Mouse (Mus musculus) ES-E14 (cell line): ENCODE data around the gene Plin1. TPM values are rescaled to one million over a fixed set of nuclear protein-coding genes. Genes with fewer than 3 reads are reported as not detected.

Experiments
- DNase-seq: peaks from one replicate; pipeline ENCODE4 v3.0.0-alpha.2; 2013; ENCODE audit warnings: low read depth, low spot score
- H3K27ac ChIP-seq: 2 replicates; pipeline ENCODE4 v1.5.1; 2012; ENCODE audit warnings: low read depth, mild to moderate bottlenecking, low read length, moderate library complexity, mixed read lengths; ENCODE audit not compliant: poor library complexity, insufficient read depth, severe bottlenecking
- H3K36me3 ChIP-seq: 2 replicates; pipeline ENCODE4 v1.6.1; 2012; ENCODE audit warnings: mild to moderate bottlenecking, low read length, moderate library complexity, mixed read lengths; ENCODE audit not compliant: control insufficient read depth, poor library complexity, insufficient read depth, severe bottlenecking
- H3K4me1 ChIP-seq, 2 experiments: fragments of 150-350 bp in 1 of 2; sonication (generic) in 1 of 2; 2 replicates each; pipeline ENCODE4 v1.6.1; 2012; ENCODE audit warnings: low read length in 2 of 2, mild to moderate bottlenecking in 1 of 2, mixed read lengths in 1 of 2; ENCODE audit not compliant: control insufficient read depth in 2 of 2, insufficient read depth in 2 of 2, poor library complexity in 1 of 2
- H3K4me3 ChIP-seq, 2 experiments: fragments of 150-350 bp in 1 of 2; sonication (generic) in 1 of 2; 2 replicates each; pipeline ENCODE4 v1.5.1; 2012; ENCODE audit warnings: low read length in 2 of 2, low read depth in 1 of 2, mild to moderate bottlenecking in 1 of 2, mixed read lengths in 1 of 2; ENCODE audit not compliant: insufficient read depth in 1 of 2, poor library complexity in 1 of 2, severe bottlenecking in 1 of 2
- H3K9ac ChIP-seq: 2 replicates; pipeline ENCODE4 v1.6.1; 2012; ENCODE audit warnings: low read depth, mild to moderate bottlenecking, low read length, mixed read lengths; ENCODE audit not compliant: poor library complexity, insufficient read depth, severe bottlenecking
- H3K9me3 ChIP-seq: fragments of 150-350 bp; sonication (generic); 2 replicates; pipeline ENCODE4 v1.6.1; 2012; ENCODE audit warnings: low read depth, mild to moderate bottlenecking, low read length; ENCODE audit not compliant: control insufficient read depth, insufficient read depth
- CHD2 ChIP-seq: IDR thresholded peaks from 2 replicates; pipeline ENCODE4 v1.6.1; 2014; ENCODE audit warnings: mild to moderate bottlenecking, low read depth, low read length, inconsistent platforms
- HCFC1 ChIP-seq: IDR thresholded peaks from 2 replicates; pipeline ENCODE4 v1.6.1; 2012; ENCODE audit warnings: low read length, inconsistent platforms, borderline replicate concordance; ENCODE audit not compliant: insufficient read depth
- MAFK ChIP-seq: IDR thresholded peaks from 2 replicates; pipeline ENCODE4 v1.6.1; 2014; ENCODE audit warnings: mild to moderate bottlenecking, low read depth, low read length, inconsistent platforms; ENCODE audit not compliant: insufficient read depth
- ZC3H11A ChIP-seq: IDR thresholded peaks from 2 replicates; pipeline ENCODE4 v1.6.1; 2012; ENCODE audit warnings: low read depth, mild to moderate bottlenecking, inconsistent platforms, low read length, borderline replicate concordance
- ZNF384 ChIP-seq: IDR thresholded peaks from 2 replicates; pipeline ENCODE4 v1.6.1; 2012; ENCODE audit warnings: low read depth, low read length, inconsistent platforms
- in situ Hi-C, 2 experiments: fragments of 600-800 bp; cut with MboI; formaldehyde crosslinking; loops; one replicate each; pipeline ENCODE4 v1.15.1; 2025; ENCODE audit warnings: low sequenced_read_pairs in 2 of 2, inconsistent platforms in 1 of 2; ENCODE audit not compliant: unreplicated experiment in 2 of 2
- total RNA-seq: library from RNA; depleted of rRNA; stranded (reverse); fragments of 300-350 nt; gene quantifications from 2 replicates; pipeline ENCODE4 v1.2.3, GENCODE M21; 2012

The Plin1 gene
- total RNA-seq, 1 experiment, result 0.18 TPM

GRCm38 (mm10) chr7:79771561-79772512, 39.1 kb upstream of the Plin1 start:
- no peak for DNase-seq
- no peak overlapping the region; a peak in 2 of 4 replicates for H3K4me3 ChIP-seq
- H3K4me1 ChIP-seq, result peaks cover 0 to 8% of the 10 kb centered on the region in 2 experiments; a peak in 1 of 4 replicates
- H3K9ac ChIP-seq, result no peak overlapping the region
- in situ Hi-C loops, result no loop called here
- H3K9me3 ChIP-seq, result no peaks in the 10 kb centered on the region
- no peak for TF ChIP-seq ZC3H11A
- no peak for TF ChIP-seq MAFK
- no peak for TF ChIP-seq ZNF384
- TF ChIP-seq HCFC1, result no peak
- no peak overlapping the region for H3K27ac ChIP-seq
- H3K36me3 ChIP-seq, result no peaks in the 10 kb centered on the region; the same call in 1 of the 2 replicates

- Histone ChIP-seq H3K27ac (no peak overlapping the region), H3K4me3 (no peak overlapping the region), H3K9ac (no peak overlapping the region), H3K36me3 (no peaks in the 10 kb centered on the region; the same call in 1 of the 2 replicates), H3K4me1 (peaks cover 0 to 8% of the 10 kb centered on the region in 2 experiments; a peak in 1 of 4 replicates), H3K9me3 (no peaks in the 10 kb centered on the region)
- in situ Hi-C loops, result no loop called here
- DNase-seq, result no peak
- TF ChIP-seq ZC3H11A (no peak), CHD2 (no peak), MAFK (no peak), HCFC1 (no peak)
These were observed 37.0 kb upstream of the Plin1 start for GRCm38 (mm10) chr7:79769664-79770063.

GRCm38 (mm10) chr7:79765991-79766390, 33.3 kb upstream of the Plin1 start:
- no peaks in the 10 kb centered on the region for H3K4me1 ChIP-seq
- no peak overlapping the region for H3K4me3 ChIP-seq
- no peaks in the 10 kb centered on the region for H3K36me3 ChIP-seq
- in situ Hi-C loops, result no loop called here
- H3K9me3 ChIP-seq, result no peaks in the 10 kb centered on the region
- TF ChIP-seq MAFK (no peak), CHD2 (no peak), HCFC1 (no peak), ZC3H11A (no peak), ZNF384 (no peak)
- no peak overlapping the region for H3K27ac ChIP-seq
- no peak for DNase-seq
- H3K9ac ChIP-seq, result no peak overlapping the region

DNA sequence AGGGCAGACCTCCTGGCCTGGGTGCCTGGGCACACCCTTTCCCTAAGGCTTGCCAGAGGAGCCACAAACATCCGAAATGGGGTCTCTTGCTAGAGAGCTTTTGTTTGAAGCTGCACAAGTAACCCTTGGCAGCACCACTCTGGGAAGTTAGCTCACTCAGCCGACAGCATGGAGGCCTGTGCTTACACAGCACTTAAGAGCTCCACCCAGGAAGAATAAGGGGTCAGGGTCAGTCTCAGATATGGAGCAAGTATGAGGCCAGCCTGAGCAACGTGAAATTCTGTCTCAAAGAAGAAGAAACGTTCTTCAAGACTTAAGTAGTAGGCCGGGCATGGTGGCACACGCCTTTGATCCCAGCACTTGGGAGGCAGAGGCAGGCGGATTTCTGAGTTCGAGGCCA, 29.4 kb upstream of the Plin1 start:
- Histone ChIP-seq H3K9me3 (no peaks in the 10 kb centered on the region), H3K4me3 (no peak overlapping the region), H3K9ac (no peak overlapping the region), H3K36me3 (no peaks in the 10 kb centered on the region), H3K4me1 (no peaks in the 10 kb centered on the region), H3K27ac (no peak overlapping the region)
- TF ChIP-seq CHD2, result no peak
- no peak for TF ChIP-seq ZC3H11A
- TF ChIP-seq MAFK, result no peak
- TF ChIP-seq ZNF384, result no peak
- TF ChIP-seq HCFC1, result no peak
- in situ Hi-C loops, result no loop called here
- DNase-seq, result no peak
